Mouse (Mus musculus): Measurements from ENCODE around the gene Lrp2. TPM values are rescaled to one million over a fixed set of nuclear protein-coding genes. Genes with fewer than 3 reads are reported as not detected.

The Lrp2 gene
- polyA plus RNA-seq, 1 experiment from 2014 or later: 1.6 TPM

Other genes with a start within 250 kb of the Lrp2 start
- 0.04 TPM in 1 of 2 replicates, not detected in the other for gene Abcb11, start 243.4 kb downstream of the Lrp2 start, polyA plus RNA-seq (2014; fragmentation: Nextera tagmentation; extraction: Ambion mirVana)
- not detected in 2 replicates for gene Dhrs9, start 205.6 kb downstream of the Lrp2 start, polyA plus RNA-seq (2014; fragmentation: Nextera tagmentation; extraction: Ambion mirVana)
- gene Bbs5, start 61.1 kb upstream of the Lrp2 start, polyA plus RNA-seq (2014; fragmentation: Nextera tagmentation; extraction: Ambion mirVana): 15.6 and 21.0 TPM in 2 replicates
- 3.3 and 5.4 TPM in 2 replicates for gene Klhl41, start 84.1 kb upstream of the Lrp2 start, polyA plus RNA-seq (2014; fragmentation: Nextera tagmentation; extraction: Ambion mirVana)
- 19.5 and 22.5 TPM in 2 replicates for gene Fastkd1, start 127.5 kb upstream of the Lrp2 start, polyA plus RNA-seq (2014; fragmentation: Nextera tagmentation; extraction: Ambion mirVana)
- 105 and 115 TPM in 2 replicates for gene Ppig, start 136.5 kb upstream of the Lrp2 start, polyA plus RNA-seq (2014; fragmentation: Nextera tagmentation; extraction: Ambion mirVana)
- 2.8 and 2.9 TPM in 2 replicates for gene Ccdc173, start 203.5 kb upstream of the Lrp2 start, polyA plus RNA-seq (2014; fragmentation: Nextera tagmentation; extraction: Ambion mirVana)
- gene Phospho2, start 203.6 kb upstream of the Lrp2 start, polyA plus RNA-seq (2014; fragmentation: Nextera tagmentation; extraction: Ambion mirVana): 39.3 and 40.5 TPM in 2 replicates
- gene Klhl23, start 235.9 kb upstream of the Lrp2 start, polyA plus RNA-seq (2014; fragmentation: Nextera tagmentation; extraction: Ambion mirVana): 35.5 and 35.8 TPM in 2 replicates

Measured in neural tube, embryonic 11.5 days (tissue).